Mouse (Mus musculus) A20 (cell line): ENCODE measurements around the gene Rpn1.

Experiments
- DNase-seq: peaks from one replicate; pipeline ENCODE4 v3.0.0-alpha.2; 2011; ENCODE audit warnings: low read depth, low spot score

Rpn1 gene

GRCm38 (mm10) chr6:88084278-88085151 is at the start of gene Rpn1:
Gene Rpn1, plus strand, starts transcription at chr6:88084482.
- DNase-seq = peak; percentile 98

GRCm38 (mm10) chr6:88037471-88038045 is 46.7 kb upstream of the Rpn1 start:
- no peak for DNase-seq

GRCm38 (mm10) chr6:88039426-88039825 is 44.9 kb upstream of the Rpn1 start:
- no peak for DNase-seq

- no peak for DNase-seq
These were observed 43.1 kb upstream of the Rpn1 start for GRCm38 (mm10) chr6:88041221-88041620.

- DNase-seq = no peak
These were observed 41.9 kb upstream of the Rpn1 start for GRCm38 (mm10) chr6:88042336-88042735.

GRCm38 (mm10) chr6:88044234-88044576 is 40.1 kb upstream of the Rpn1 start:
- DNase-seq = no peak

GRCm38 (mm10) chr6:88044577-88045405 is 39.5 kb upstream of the Rpn1 start, which contains the start of gene Rab7:
Gene Rab7, minus strand, starts transcription at chr6:88045270.
- peak; percentile 97 for DNase-seq

- no peak for DNase-seq
These were observed 38.9 kb upstream of the Rpn1 start for GRCm38 (mm10) chr6:88045406-88045766.

- no peak for DNase-seq
These were observed 36.4 kb upstream of the Rpn1 start for GRCm38 (mm10) chr6:88047853-88048252.

GRCm38 (mm10) chr6:88049008-88049407 is 35.3 kb upstream of the Rpn1 start:
- no peak for DNase-seq

- no peak for DNase-seq
These were observed 33.1 kb upstream of the Rpn1 start for GRCm38 (mm10) chr6:88051206-88051605.

- no peak for DNase-seq
These were observed 30.8 kb upstream of the Rpn1 start for GRCm38 (mm10) chr6:88053228-88054080.

- no peak for DNase-seq
These were observed 30.0 kb upstream of the Rpn1 start for GRCm38 (mm10) chr6:88054081-88054835.

- no peak for DNase-seq
These were observed 28.6 kb upstream of the Rpn1 start for GRCm38 (mm10) chr6:88055663-88056062.

- no peak for DNase-seq
These were observed 27.4 kb upstream of the Rpn1 start for GRCm38 (mm10) chr6:88056866-88057265.

- no peak for DNase-seq
These were observed 24.4 kb upstream of the Rpn1 start for GRCm38 (mm10) chr6:88059903-88060302.

GRCm38 (mm10) chr6:88060602-88061001 is 23.7 kb upstream of the Rpn1 start:
- no peak for DNase-seq

- DNase-seq = no peak
These were observed 22.9 kb upstream of the Rpn1 start for GRCm38 (mm10) chr6:88061406-88061805.

- no peak for DNase-seq
These were observed 21.9 kb upstream of the Rpn1 start for GRCm38 (mm10) chr6:88062398-88062797.

- DNase-seq = peak; percentile 51
These were observed 20.1 kb upstream of the Rpn1 start for GRCm38 (mm10) chr6:88064072-88064642.
